Mouse (Mus musculus): ENCODE data around the gene Fam71e1. TPM values are rescaled to one million over a fixed set of nuclear protein-coding genes. Genes with fewer than 3 reads are reported as not detected.

The Fam71e1 gene
- total RNA-seq (2022): 1 to 10 TPM; 2.5 to 6.7 (median 3.3) TPM

DNA sequence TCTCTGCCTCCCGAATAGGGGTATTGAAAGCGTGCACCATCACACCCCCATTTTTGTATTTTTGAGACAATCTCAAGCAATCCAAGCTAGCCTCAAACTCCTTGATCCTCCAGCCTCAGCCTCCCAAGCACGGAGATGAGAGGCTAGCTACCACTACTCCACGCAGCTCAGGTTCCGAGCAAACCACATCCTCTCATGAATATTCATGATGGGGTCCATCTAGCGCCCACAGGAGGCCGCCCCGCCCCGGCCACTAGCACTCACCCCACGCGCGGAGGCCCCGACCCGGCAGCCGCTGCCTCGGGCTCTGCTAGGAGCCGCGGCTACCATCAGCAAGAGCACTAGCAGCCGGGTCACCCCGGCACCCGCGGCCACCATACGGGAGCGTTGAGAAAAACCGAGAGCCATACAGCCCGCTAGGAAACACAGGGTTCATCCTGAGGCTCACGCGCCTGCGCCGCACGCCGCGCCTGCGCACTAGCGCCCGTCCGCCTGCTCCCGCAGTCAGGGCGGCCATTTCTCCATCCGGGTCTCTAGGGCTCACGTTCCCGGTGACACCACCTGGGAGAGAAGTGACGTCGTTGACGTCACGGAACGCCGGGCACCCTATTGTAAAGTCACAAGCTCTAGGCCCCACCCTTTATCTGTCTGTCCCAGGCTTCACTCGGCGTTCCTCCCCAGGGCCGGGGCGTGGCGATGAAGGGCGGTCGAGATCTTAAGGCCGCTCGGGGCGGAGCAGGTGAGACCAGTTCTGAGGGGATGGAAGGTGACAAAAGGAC is at the start of gene Fam71e1, which contains the start of gene Emc10:
TSS of gene Fam71e1 (plus strand) at position 590 of the 779 bp plus-strand sequence.
TSS of gene Emc10 (minus strand) at position 538 of the 779 bp plus-strand sequence.
- peak; percentile 95 for DNase-seq (ENCODE audit: low spot score)

DNA sequence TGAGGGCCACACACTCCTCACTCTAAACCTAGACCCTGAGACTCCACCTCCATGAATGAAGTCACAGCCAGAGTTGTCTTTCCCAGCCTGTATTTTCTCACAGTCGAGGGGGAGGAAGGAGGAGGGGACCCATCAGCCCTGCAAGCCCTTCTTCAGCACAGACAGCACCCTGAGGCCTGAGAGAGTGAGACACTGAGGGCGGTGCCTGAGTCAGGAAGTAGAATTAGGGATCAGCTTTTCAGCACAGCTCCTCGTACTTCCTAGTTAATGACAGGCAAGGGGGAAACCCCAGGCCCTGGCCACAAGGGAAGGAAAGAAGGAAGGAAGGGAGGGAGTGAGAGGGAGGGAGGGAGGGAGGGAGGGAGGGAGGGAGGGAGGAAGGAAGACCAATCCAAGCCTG is 43.1 kb upstream of the Fam71e1 start:
- DNase-seq (ENCODE audit: low spot score): no peak

DNA sequence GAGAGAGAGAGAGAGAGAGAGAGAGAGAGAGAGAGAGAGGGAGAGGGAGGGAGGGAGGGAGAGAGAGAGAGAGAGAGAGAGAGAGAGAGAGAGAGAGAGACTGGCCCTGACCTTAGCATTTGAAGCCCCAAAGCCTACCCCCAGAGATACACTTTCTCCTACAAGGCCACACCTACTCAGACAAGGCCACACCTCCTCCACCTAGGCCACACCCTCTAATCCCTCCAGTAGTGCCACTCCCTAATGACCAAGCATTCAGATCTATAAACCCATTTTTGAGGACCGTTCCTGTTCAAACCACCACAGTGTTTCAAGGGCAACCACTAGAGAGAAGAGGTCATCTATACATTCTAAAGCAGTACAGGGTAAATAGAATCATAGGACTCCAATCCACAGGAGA is 40.1 kb upstream of the Fam71e1 start:
- no peak for DNase-seq (ENCODE audit: low spot score)

DNA sequence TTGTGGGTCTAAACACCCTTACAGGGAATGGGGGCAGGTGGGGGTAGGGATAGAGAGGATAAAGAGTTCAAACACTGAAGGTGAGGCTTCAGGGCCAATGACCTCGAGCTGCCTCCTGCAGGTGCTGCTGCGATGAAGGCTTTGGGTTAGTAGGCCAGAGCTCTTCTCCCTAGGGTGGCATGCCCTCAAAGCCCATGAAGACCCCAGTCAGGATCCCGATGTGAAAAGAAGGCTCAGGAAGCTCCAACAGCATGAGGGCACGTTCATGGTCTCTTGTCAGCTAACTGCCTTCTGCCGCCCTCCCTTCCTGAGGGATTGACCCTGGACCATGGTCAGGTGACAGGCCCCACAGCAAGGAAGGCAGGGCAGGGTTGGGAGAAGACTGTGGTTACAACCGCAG is 36.3 kb upstream of the Fam71e1 start:
- no peak for DNase-seq (ENCODE audit: low spot score)

DNA sequence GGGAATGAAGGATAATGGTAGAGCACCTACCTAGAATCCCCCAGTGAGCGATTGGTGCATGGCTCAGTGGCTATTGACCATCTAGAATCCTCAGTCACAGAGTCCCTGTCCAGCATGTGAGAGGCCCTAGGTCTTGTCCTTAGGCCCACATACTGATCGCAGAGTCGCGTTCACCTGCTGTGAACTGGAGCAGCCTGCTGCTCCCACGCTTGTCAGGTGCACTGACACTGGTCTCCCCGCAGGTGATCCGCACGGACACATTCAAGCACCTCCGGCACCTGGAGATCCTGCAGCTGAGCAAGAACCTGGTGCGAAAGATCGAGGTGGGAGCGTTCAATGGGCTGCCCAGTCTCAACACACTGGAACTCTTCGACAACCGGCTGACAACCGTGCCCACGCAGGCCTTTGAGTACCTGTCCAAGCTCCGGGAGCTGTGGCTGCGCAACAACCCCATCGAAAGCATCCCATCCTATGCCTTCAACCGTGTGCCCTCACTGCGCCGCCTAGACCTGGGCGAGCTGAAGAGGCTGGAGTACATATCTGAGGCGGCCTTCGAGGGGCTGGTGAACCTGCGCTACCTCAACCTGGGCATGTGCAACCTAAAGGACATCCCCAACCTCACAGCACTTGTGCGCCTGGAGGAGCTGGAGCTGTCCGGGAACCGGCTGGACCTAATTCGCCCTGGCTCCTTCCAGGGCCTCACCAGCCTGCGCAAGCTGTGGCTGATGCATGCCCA is 35.4 kb upstream of the Fam71e1 start:
- DNase-seq (ENCODE audit: low spot score): no peak

DNA sequence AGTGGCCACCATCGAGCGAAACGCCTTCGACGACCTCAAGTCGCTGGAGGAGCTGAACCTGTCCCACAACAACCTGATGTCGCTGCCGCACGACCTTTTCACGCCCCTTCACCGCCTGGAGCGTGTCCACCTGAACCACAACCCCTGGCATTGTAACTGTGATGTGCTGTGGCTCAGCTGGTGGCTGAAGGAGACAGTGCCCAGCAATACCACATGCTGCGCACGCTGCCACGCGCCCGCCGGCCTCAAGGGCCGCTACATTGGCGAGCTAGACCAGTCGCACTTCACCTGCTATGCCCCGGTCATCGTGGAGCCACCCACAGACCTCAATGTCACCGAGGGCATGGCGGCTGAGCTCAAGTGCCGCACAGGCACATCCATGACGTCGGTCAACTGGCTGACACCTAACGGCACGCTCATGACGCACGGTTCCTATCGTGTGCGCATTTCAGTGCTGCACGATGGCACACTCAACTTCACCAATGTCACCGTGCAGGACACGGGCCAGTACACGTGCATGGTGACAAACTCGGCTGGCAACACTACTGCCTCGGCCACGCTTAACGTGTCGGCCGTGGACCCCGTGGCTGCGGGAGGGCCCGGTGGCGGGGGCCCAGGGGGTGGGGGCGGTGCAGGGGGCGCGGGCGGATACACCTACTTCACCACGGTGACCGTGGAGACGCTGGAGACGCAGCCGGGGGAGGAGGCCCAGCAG is 34.7 kb upstream of the Fam71e1 start:
- DNase-seq (ENCODE audit: low spot score): no peak

DNA sequence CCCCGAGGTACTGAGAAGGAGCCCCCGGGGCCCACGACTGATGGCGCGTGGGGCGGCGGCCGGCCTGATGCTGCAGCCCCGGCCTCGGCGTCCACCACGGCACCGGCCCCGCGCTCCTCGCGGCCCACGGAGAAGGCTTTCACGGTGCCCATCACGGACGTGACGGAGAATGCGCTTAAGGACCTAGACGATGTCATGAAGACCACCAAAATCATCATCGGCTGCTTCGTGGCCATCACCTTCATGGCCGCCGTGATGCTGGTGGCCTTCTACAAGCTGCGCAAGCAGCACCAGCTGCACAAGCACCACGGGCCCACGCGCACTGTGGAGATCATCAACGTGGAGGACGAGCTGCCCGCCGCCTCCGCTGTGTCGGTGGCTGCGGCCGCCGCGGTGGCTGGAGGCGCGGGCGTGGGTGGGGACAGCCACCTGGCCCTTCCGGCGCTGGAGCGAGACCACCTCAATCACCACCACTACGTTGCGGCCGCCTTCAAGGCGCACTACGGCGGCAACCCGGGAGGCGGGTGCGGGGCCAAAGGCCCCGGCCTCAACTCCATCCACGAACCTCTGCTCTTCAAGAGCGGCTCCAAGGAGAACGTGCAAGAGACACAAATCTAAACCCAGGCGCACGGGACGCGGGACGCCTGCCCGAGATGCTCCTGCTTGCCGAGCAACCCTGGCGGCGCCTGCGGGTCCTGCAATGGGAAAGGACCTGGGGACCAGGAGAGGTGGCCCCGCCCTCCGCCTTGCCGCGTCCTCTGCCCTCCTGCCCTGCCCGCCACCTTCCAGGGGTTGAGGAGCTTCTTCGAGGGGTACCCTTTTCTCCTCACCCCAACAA is 33.9 kb upstream of the Fam71e1 start:
- DNase-seq (ENCODE audit: low spot score): no peak

DNA sequence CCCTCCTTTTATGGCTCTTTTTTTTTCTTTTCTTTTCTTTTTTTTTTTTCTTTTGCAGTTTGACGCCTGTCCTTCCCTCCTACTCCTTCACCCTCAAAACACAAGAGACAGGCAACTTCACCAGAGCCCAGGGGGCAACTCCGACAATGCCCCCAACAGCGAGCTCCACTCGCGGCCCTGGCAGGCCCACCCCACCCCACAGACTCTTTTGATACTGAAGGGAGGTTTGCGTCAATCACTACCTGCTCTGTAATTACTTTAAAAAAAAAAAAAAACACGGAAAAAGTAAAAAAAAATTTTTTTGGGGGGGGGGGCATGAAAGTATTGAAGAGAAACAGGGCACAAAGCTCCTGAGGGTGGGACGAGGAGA is 33.3 kb upstream of the Fam71e1 start:
- DNase-seq (ENCODE audit: low spot score): no peak

DNA sequence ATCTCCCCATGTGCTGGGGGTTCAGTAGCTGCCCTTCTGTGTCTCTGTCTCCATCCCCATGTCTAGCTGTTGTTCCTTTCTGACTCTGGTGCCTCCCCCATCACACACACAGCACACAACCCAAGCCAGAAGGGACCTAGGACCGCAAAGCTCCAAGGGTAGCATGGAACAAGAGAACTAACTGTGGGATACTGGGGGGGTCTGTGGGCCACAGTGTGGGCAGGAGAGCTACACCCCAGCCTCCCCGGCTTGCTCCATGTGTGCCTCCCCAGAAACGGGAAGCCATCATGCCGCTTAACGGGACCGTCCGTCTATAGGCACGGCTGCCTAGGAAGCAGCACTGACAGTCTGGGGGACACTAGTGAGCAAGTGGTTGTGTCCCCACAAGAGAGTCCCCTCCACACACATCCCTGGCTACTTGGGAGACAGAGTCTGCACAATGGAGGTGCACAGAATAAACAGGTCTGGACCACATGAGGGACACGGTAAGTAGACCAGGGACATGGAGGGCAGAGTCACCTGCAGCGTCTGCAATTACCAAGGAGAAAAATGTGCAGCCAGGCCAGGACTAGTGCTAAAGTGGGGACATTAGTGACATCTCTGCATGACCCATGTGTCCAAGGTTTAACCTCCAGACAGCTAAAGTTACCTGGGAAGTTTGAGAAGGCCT is 32.7 kb upstream of the Fam71e1 start:
- DNase-seq (ENCODE audit: low spot score): no peak

DNA sequence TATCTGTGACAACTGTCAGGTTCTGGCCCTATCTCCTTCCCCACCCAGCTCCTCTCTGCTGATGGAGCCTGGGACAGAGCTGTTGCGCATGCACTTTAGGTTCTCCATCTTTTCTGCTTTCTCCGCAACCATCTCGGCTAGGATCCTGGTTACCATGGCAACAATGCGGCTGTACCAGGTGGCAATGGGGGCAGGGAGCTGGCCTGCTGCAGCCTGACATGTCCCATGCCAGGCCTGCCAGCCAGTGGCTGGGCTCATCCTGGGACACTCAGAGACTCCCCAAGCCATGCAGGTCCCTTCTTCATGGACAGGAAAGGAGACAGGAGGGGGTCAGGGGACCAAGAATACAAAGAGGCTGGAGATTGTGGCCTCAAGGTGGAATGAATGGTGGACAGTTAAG is 31.9 kb upstream of the Fam71e1 start:
- no peak for DNase-seq (ENCODE audit: low spot score)

DNA sequence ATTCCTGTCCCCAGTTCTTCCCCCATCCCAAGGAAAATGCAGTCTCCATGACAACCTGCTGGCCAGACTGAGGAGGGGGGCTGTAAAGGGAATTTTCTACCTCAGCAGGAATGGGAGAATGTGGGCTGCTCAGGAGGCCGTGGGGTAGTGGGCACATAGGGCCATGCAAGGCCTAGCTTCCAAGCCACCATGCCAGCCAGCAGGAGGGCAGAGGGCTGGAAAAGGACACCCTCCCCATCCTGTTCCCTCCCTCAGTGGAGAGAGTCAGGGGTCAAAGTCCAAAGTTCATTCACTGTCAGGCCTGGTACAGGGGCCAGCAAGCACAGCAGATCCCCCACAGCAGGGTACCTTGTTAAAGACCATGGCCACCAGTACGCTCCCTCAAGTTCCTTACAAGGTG is 31.3 kb upstream of the Fam71e1 start, which contains the start of gene Aspdh:
TSS of gene Aspdh (plus strand) at position 281 of the 400 bp plus-strand sequence.
- no peak for DNase-seq (ENCODE audit: low spot score)

DNA sequence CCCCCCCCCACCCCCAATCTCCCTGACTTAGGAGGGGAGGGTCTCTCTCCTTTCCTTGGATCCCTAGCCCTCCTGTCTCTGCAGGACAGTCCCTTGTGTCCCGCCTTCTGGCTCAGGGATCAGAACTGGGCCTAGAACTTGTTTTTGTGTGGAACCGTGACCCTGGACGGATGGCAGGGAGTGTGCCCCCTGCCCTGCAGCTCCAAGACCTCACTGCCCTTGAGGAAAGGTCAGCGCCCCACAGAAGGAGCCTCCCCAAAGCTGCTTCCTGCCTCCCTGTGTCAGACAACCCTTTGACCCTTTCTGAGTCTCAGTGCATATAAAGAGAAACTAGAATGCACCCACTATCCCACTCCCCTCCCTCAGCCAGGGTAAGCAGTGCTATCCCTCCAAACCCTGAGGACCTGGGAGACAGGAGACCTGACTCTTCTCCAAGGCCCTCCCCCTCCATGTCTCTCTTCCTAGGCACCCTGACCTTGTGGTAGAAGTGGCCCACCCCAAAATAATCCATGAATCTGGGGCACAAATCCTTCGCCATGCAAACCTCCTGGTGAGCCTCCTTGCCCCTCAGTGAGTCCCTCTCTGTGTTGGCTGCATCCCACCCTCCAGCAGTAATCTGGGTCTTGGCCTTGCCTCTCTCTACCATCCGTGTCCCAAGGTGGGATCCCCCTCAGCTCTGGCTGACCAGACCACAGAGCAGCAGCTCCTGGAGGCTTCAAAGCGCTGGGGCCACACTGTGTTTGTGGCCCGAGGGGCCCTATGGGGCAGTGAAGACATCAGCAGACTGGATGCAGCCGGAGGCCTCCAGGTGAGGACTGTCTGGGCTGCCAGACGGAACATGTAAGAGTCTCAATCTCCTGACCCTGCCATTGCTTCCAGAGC is 30.1 kb upstream of the Fam71e1 start:
- DNase-seq (ENCODE audit: low spot score): no peak

DNA sequence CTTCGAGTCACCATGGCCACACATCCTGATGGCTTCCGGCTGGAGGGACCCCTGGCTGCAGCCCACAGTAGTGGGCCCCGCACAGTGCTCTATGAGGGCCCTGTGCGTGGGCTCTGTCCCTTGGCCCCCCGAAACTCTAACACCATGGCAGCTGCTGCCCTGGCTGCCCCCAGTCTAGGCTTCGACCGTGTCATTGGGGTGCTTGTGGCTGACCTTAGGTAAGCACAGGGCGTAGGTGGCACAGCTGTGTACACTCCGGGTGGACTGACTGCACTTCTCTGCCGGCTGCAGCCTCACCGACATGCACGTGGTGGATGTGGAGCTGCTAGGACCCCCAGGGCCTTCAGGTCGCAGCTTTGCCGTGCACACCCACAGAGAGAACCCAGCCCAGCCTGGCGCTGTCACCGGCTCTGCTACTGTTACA is 29.5 kb upstream of the Fam71e1 start:
- DNase-seq (ENCODE audit: low spot score): no peak

DNA sequence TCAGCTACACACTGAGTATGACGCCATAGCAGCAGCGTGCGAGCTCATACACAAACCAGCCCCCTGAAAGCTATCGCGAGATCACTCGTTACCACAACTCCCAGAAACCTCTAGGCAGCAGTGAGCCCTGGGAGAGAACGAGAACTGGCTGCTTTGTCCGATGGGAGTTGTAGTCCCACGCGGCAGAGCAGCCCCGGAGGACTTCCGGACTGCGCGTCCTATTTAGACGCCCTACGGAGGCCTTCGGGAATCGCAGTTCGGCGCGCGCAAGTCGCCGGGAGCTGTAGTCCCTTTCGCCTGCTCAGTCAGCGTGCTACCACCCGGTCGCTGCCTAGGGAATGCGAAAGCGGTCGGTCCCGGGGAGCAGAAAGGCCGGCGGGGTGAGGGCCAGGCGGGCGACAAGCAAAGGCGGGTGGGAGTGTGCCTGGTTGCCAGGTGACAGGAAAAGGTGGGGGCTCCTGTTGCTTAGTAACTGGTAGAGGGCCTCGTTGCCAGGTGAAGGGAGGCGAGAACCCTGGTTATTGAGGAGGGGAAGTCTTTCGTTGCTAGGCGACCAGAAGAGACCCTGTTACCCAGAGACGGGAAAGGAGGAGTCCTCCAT is 28.5 kb upstream of the Fam71e1 start, which contains the start of gene Josd2:
TSS of gene Josd2 (plus strand) at position 170 of the 601 bp plus-strand sequence.
- DNase-seq (ENCODE audit: low spot score): peak; percentile 97

DNA sequence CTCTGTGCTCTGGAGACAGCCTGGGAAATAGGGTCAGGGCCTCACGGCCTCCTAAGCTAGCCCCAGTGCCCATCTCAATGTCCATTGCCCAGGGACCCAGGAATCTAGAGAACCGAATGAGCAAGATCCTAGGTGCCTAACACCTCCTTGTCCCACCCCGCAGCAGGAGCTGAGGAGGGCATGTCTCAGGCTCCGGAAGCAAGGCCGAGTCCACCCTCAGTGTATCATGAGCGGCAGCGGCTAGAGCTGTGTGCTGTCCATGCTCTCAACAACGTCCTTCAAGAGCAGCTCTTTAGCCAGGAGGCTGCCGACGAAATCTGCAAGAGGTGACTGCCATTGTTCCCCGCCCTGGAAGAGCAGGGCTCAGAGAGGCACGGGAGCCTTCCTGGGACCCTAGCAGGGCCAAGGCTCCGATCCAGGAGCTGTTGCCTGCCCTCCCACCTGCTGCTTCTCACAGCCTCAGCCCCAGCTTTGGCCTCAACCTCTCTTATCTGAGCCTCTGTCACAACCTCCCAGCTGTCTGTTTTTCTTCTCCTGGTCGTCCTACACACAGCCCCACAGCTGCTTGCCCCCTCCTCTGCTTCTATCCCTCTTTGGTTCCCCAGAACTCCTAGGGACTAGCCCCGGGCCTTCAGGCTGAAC is 27.6 kb upstream of the Fam71e1 start:
- no peak for DNase-seq (ENCODE audit: low spot score)

DNA sequence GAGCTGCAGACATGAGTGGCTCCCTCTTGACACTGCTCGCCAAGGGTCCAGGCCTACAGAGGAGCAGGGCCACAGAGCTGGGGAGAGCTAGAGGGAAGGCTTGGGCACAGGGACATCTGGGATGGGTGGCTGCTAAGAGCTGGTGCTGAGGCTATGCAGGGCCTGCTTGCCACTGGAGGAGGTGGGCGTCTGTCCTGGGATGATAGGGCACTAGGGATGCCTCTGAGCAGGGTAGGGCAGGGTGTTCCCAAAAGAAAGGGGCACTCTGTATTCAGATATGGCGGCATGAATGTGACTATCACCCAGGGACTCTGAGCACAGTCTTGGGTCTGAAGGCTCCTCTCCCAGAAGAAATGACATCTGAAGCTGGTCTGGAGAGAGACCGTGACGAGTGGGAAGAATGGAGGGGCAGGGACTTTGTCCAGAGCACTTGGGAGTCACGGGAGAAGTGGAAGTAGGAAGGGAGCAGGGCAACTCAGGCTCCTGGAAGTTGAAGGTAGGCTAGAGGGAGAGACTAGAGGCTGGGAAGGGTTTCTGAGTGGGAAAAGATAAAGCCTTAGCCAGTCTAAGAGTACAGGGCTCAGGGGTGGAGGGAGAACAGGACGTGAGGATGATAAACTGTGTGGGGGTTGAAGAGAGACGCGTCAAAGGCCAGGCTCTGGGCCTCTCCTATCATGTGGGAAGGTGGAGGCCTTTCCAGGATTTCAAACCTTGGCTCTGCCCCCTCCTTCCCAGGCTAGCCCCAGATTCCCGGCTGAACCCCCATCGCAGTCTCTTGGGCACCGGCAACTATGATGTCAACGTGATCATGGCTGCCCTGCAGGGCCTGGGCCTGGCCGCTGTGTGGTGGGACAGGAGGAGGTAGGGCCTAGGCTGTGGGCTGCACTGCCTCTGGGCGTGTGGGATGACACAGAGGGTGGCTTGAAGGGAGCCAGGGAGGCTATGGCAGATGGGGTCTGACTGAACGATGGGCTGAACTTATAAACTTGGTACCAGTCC is 26.4 kb upstream of the Fam71e1 start:
- DNase-seq (ENCODE audit: low spot score): no peak

Measured in heart, adult 8-10 months (tissue).